Mouse (Mus musculus): ENCODE data around the gene Ntsr1.

The Ntsr1 gene

GRCm38 (mm10) chr2:180562146-180562545, 62.4 kb downstream of the Ntsr1 start:
- no peak for DNase-seq (ENCODE audit: low spot score)

DNA sequence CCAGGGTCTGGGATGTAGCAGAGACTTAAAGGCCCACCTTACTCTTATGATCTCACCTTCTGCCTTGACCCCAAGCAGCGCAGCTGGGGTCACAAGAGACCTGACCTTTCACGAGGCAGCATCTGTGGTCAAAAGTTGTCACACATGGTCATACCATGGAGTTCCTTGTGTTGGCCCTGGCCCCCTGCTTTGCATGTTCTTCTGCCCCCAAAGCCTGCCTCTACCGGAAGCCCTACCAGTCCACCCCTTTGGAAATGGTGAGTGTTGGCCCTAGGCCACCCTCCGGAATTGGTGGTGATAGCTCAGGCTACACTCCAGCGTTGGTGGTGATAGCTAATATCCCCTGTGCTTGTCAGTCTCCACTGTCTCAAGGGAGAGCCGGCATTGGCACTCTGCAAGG, 63.5 kb downstream of the Ntsr1 start:
- no peak for DNase-seq (ENCODE audit: low spot score)

GRCm38 (mm10) chr2:180563841-180564240, 64.1 kb downstream of the Ntsr1 start:
- DNase-seq (ENCODE audit: low spot score): no peak

DNA sequence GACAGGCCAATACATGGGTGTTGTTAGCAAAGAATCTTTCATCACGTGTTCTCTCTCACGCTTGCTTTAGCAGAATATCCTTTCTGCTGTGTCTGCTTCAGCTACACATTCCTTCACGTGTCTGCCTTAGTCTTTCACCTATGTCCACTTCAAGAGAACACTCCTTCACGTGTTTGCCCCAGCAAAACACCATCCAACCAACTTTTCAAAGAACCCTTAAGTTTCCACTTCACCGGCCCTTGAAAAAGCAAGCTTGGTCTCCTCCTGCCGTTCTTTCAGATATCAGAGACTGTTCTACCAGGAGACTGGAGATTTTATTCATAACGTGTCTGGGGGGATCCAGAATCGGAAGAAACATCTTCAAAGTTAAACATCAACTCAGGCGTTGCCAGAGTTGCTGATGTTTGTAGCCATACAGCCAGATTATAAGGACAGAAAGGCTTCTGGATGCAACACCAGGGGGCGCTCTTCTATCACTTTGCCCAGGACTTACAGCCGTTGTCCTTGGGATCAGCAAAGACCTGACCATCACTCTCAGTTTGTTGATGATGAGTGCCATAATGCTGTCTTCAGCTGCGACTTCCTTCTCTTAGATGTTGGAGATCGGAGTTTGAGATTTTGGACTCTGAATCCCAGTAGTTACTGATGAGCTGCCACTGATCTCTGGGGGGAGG, 66.6 kb downstream of the Ntsr1 start:
- peak; percentile 82 for DNase-seq (ENCODE audit: low spot score)

GRCm38 (mm10) chr2:180569028-180569643, 69.4 kb downstream of the Ntsr1 start:
- DNase-seq (ENCODE audit: low spot score): peak; percentile 71

DNA sequence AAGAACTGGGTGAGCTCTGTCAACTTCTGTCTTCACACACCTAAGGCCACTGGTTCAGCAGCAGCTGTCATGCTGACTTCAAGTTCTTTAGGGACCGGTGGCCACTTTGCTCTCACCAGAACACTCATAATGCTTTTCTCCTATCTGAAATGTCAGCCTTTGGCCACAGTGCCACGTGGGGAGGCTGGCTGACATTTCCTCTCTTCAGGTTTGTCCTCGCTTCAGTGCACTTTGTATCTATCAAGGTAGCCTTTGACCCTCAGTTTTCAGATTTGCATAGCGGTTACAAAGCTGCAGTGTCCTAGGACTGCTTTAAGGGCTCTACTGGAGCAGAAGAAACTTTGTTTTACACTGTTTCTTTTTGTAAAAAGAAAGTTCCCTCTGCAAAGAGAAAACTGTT, 76.7 kb downstream of the Ntsr1 start:
- DNase-seq (ENCODE audit: low spot score): no peak

GRCm38 (mm10) chr2:180578686-180579085, 78.9 kb downstream of the Ntsr1 start:
- peak; percentile 89 for DNase-seq (ENCODE audit: low spot score)

DNA sequence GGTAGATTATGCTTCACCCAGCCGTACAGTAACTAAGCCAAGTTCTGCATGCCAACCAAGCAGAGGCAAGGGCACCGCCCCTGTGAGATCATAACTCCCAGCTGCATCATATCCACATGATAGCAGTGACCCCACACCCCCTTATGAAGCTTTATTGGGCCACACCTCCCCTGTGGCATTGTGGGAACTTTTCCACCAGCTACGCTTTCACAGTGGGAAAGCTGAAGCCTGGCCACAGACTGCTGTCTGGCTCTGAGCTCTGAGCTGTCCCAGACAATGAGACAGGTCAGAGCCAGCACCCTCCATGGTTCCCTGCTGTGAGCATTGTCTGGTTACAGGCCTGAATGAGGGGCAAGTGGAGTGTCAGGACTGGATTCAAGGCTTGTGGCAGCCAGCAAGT, 81.2 kb downstream of the Ntsr1 start, which contains the start of gene Mrgbp:
Gene Mrgbp (plus strand): TSS at position 303 of the 400 bp plus-strand sequence.
- DNase-seq (ENCODE audit: low spot score): no peak

- peak; percentile 99 for DNase-seq (ENCODE audit: low spot score)
Measured at GRCm38 (mm10) chr2:180582481-180583153, 82.8 kb downstream of the Ntsr1 start.

DNA sequence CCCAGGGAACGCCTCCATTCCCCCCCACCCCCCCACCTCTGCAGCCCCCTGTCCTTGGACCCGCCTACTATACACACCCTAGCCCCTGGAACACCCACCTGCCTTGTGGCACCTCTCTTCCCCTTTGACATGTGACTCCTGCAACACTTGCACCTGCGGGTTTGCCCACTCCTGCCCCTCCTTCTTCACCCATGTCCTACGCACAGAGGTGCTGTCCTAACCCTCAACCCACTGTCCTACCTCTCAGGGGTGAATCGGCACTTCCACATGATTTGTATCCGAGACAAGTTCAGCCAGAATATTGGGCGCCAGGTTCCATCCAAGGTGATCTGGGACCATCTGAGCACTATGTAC, 83.4 kb downstream of the Ntsr1 start:
- no peak for DNase-seq (ENCODE audit: low spot score)

GRCm38 (mm10) chr2:180588736-180589122, 89.0 kb downstream of the Ntsr1 start:
- no peak for DNase-seq (ENCODE audit: low spot score)

DNA sequence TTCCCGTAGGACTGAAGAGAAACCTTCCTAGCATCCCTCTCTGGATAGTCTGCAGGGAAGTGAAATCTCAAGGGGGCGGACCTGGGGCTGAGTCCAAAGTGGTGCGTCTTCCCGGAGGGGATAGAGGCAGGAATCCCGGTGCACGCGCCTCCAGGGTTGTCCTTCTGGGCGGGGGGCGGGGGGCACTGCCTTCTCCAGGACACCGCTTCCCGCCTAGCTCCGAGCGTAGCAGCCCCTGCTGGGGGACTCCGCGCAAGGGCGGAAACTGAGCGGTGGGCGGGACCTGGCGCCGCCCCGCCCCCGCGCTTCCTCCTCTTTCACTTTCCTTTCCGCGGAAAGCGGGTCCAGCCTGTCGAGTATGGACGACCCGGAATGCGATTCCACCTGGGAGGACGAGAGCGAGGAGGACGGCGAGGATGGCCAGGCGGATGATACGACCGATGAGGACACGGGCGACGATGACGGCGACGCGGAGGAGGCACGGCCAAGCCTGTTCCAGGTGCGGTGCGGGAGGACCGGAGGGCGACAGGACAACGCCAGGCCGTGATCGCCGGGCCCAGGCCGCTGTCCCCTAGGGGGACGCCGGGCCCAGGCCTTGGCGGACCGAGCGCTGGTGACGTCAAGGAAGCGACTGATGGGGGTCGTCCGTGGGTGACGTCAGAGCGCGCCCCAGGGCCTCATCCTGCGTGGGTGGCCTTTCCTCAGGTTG, 89.5 kb downstream of the Ntsr1 start, which contains the start of gene Ogfr:
Gene Ogfr (plus strand): TSS at position 123 of the 709 bp plus-strand sequence.
- peak; percentile 89 for DNase-seq (ENCODE audit: low spot score)
